Mouse (Mus musculus) bone marrow macrophage, adult 2 months (primary cell): Measurements from ENCODE around the gene Gstp3.

ENCODE experiments used
- CTCF ChIP-seq: IDR thresholded peaks from 2 replicates; pipeline ENCODE4 v1.5.1; 2012; ENCODE audit warnings: low read depth, mild to moderate bottlenecking, low read length, moderate library complexity
- POLR2A ChIP-seq: IDR thresholded peaks from 2 replicates; pipeline ENCODE4 v1.6.1; 2012; ENCODE audit warnings: mild to moderate bottlenecking, low read depth, low read length, borderline replicate concordance

DNA sequence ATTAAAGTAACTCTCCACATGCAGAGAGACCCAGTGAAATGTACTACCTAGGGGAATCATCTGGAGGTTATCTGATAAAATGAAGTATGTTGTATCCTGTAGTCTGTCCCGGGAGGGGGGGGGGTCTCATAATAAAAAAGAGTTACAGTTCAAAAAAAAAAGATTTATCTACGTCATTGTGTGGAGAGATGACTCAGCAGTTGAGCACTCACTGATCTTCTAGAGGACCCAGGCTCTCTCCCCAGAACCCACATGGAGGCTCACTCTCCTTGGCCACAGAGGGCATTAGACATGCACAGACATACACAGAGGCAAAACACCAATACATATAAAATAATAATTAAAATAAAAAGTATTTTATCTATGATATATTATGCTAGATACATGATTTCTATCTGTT is 32.0 kb upstream of the Gstp3 start:
- TF ChIP-seq CTCF (no peak), POLR2A (no peak)
